Mouse (Mus musculus): ENCODE data around the gene Pax4. TPM values are rescaled to one million over a fixed set of nuclear protein-coding genes. Genes with fewer than 3 reads are reported as not detected.

The Pax4 gene
- polyA plus RNA-seq, 1 experiment, result 0.39 TPM

- no peak overlapping the region for H3K4me3 ChIP-seq (ENCODE audit: low read depth, low read length)
- no peak for TF ChIP-seq CTCF (IDR thresholded peaks at IDR 0.05; ENCODE audit: extremely low read depth, insufficient read length, insufficient replicate concordance, low read depth, low read length)
- WGBS, result 86% methylated on average over 9 of the region's 9 CpGs
- H3K4me1 ChIP-seq (ENCODE audit: control insufficient read depth, insufficient read depth, insufficient read length, low read length), result no peaks in the 10 kb centered on the region; the same call in 1 of the 2 replicates
- H3K27me3 ChIP-seq (ENCODE audit: control insufficient read depth, insufficient read depth, low read length), result no peaks in the 10 kb centered on the region
- no peaks in the 10 kb centered on the region for H3K36me3 ChIP-seq (ENCODE audit: control insufficient read depth, insufficient read depth, low read length)
- H3K27ac ChIP-seq (ENCODE audit: insufficient read depth, low read depth, low read length), result no peak overlapping the region
Measured at GRCm38 (mm10) chr6:28471284-28472035, 22.3 kb upstream of the Pax4 start.

- H3K4me1 ChIP-seq (ENCODE audit: control insufficient read depth, insufficient read depth, insufficient read length, low read length), result no peaks in the 10 kb centered on the region; the same call in 1 of the 2 replicates
- H3K27me3 ChIP-seq (ENCODE audit: control insufficient read depth, insufficient read depth, low read length), result no peaks in the 10 kb centered on the region
- no peak overlapping the region for H3K4me3 ChIP-seq (ENCODE audit: low read depth, low read length)
- no peak for TF ChIP-seq CTCF (IDR thresholded peaks at IDR 0.05; ENCODE audit: extremely low read depth, insufficient read length, insufficient replicate concordance, low read depth, low read length)
- TF ChIP-seq POLR2A (IDR thresholded peaks at IDR 0.05; ENCODE audit: low read depth, low read length), result no peak
- peak overlapping the region; percentile 97 for H3K27ac ChIP-seq (ENCODE audit: insufficient read depth, low read depth, low read length)
- no peaks in the 10 kb centered on the region for H3K36me3 ChIP-seq (ENCODE audit: control insufficient read depth, insufficient read depth, low read length)
- WGBS, result 63% methylated on average over 5 of the region's 5 CpGs
Measured at GRCm38 (mm10) chr6:28470621-28471020, 21.5 kb upstream of the Pax4 start.

GRCm38 (mm10) chr6:28470017-28470602 lies 21.0 kb upstream of the Pax4 start:
- TF ChIP-seq POLR2A (IDR thresholded peaks at IDR 0.05; ENCODE audit: low read depth, low read length) (no peak), CTCF (IDR thresholded peaks at IDR 0.05; ENCODE audit: extremely low read depth, insufficient read length, insufficient replicate concordance, low read depth, low read length) (no peak)
- no peaks in the 10 kb centered on the region; the same call in 1 of the 2 replicates for H3K4me1 ChIP-seq (ENCODE audit: control insufficient read depth, insufficient read depth, insufficient read length, low read length)
- H3K36me3 ChIP-seq (ENCODE audit: control insufficient read depth, insufficient read depth, low read length), result no peaks in the 10 kb centered on the region
- H3K4me3 ChIP-seq (ENCODE audit: low read depth, low read length), result no peak overlapping the region
- WGBS, result 25% methylated on average over 4 of the region's 4 CpGs
- H3K27me3 ChIP-seq (ENCODE audit: control insufficient read depth, insufficient read depth, low read length), result no peaks in the 10 kb centered on the region
- peak overlapping the region; percentile 97 for H3K27ac ChIP-seq (ENCODE audit: insufficient read depth, low read depth, low read length)

GRCm38 (mm10) chr6:28464630-28465029 lies 15.5 kb upstream of the Pax4 start:
- Histone ChIP-seq H3K4me1 (ENCODE audit: control insufficient read depth, insufficient read depth, insufficient read length, low read length) (no peaks in the 10 kb centered on the region; the same call in none of the 2 replicates), H3K27me3 (ENCODE audit: control insufficient read depth, insufficient read depth, low read length) (no peaks in the 10 kb centered on the region), H3K36me3 (ENCODE audit: control insufficient read depth, insufficient read depth, low read length) (no peaks in the 10 kb centered on the region), H3K4me3 (ENCODE audit: low read depth, low read length) (no peak overlapping the region), H3K27ac (ENCODE audit: insufficient read depth, low read depth, low read length) (no peak overlapping the region)
- no peak for TF ChIP-seq CTCF (IDR thresholded peaks at IDR 0.05; ENCODE audit: extremely low read depth, insufficient read length, insufficient replicate concordance, low read depth, low read length)
- TF ChIP-seq POLR2A (IDR thresholded peaks at IDR 0.05; ENCODE audit: low read depth, low read length), result no peak
- WGBS, result 30% methylated on average over 6 of the region's 6 CpGs

- Histone ChIP-seq H3K27me3 (ENCODE audit: control insufficient read depth, insufficient read depth, low read length) (no peaks in the 10 kb centered on the region), H3K4me3 (ENCODE audit: low read depth, low read length) (no peak overlapping the region), H3K36me3 (ENCODE audit: control insufficient read depth, insufficient read depth, low read length) (no peaks in the 10 kb centered on the region), H3K4me1 (ENCODE audit: control insufficient read depth, insufficient read depth, insufficient read length, low read length) (no peaks in the 10 kb centered on the region; the same call in none of the 2 replicates), H3K27ac (ENCODE audit: insufficient read depth, low read depth, low read length) (no peak overlapping the region)
- TF ChIP-seq CTCF (IDR thresholded peaks at IDR 0.05; ENCODE audit: extremely low read depth, insufficient read length, insufficient replicate concordance, low read depth, low read length) (peak; percentile 65; the same call in 1 of the 2 replicates), POLR2A (IDR thresholded peaks at IDR 0.05; ENCODE audit: low read depth, low read length) (no peak)
- 9% methylated on average over 5 of the region's 5 CpGs for WGBS
Measured at GRCm38 (mm10) chr6:28460534-28460933, 11.4 kb upstream of the Pax4 start.

- Histone ChIP-seq H3K36me3 (ENCODE audit: control insufficient read depth, insufficient read depth, low read length) (no peaks in the 10 kb centered on the region), H3K27me3 (ENCODE audit: control insufficient read depth, insufficient read depth, low read length) (no peaks in the 10 kb centered on the region), H3K4me1 (ENCODE audit: control insufficient read depth, insufficient read depth, insufficient read length, low read length) (no peaks in the 10 kb centered on the region; the same call in 1 of the 2 replicates), H3K4me3 (ENCODE audit: low read depth, low read length) (no peak overlapping the region), H3K27ac (ENCODE audit: insufficient read depth, low read depth, low read length) (no peak overlapping the region)
- TF ChIP-seq CTCF (IDR thresholded peaks at IDR 0.05; ENCODE audit: extremely low read depth, insufficient read length, insufficient replicate concordance, low read depth, low read length) (no peak), POLR2A (IDR thresholded peaks at IDR 0.05; ENCODE audit: low read depth, low read length) (no peak)
Measured at GRCm38 (mm10) chr6:28459221-28459668, 10.1 kb upstream of the Pax4 start.

- Histone ChIP-seq H3K4me3 (ENCODE audit: low read depth, low read length) (no peak overlapping the region), H3K36me3 (ENCODE audit: control insufficient read depth, insufficient read depth, low read length) (no peaks in the 10 kb centered on the region), H3K27me3 (ENCODE audit: control insufficient read depth, insufficient read depth, low read length) (peaks cover 5% of the 10 kb centered on the region), H3K27ac (ENCODE audit: insufficient read depth, low read depth, low read length) (no peak overlapping the region), H3K4me1 (ENCODE audit: control insufficient read depth, insufficient read depth, insufficient read length, low read length) (peaks cover 2% of the 10 kb centered on the region; the same call in 1 of the 2 replicates)
- under 1% methylated on average over 12 of the region's 12 CpGs for WGBS
- TF ChIP-seq CTCF (IDR thresholded peaks at IDR 0.05; ENCODE audit: extremely low read depth, insufficient read length, insufficient replicate concordance, low read depth, low read length) (no peak), POLR2A (IDR thresholded peaks at IDR 0.05; ENCODE audit: low read depth, low read length) (no peak)
Measured at GRCm38 (mm10) chr6:28450977-28451376, 1.8 kb upstream of the Pax4 start.

Data from small intestine, adult 2 months (tissue).